Mouse (Mus musculus) liver, adult (tissue): Measurements from ENCODE around the gene Kcnq1.

Experiments
- GATA4 ChIP-seq: IDR thresholded peaks from 2 replicates; pipeline ENCODE4 v1.6.1; 2014; ENCODE audit warnings: mild to moderate bottlenecking, low read length; ENCODE audit not compliant: insufficient replicate concordance

Gene Kcnq1

GRCm38 (mm10) chr7:143408615-143409021 is 302.5 kb downstream of the Kcnq1 start:
- TF ChIP-seq GATA4, result no peak

GRCm38 (mm10) chr7:143412606-143413005 is 306.4 kb downstream of the Kcnq1 start:
- no peak for TF ChIP-seq GATA4

GRCm38 (mm10) chr7:143415070-143415469 is 308.9 kb downstream of the Kcnq1 start:
- no peak for TF ChIP-seq GATA4

GRCm38 (mm10) chr7:143416406-143416805 is 310.2 kb downstream of the Kcnq1 start:
- no peak for TF ChIP-seq GATA4

GRCm38 (mm10) chr7:143417875-143418274 is 311.7 kb downstream of the Kcnq1 start:
- no peak for TF ChIP-seq GATA4

- no peak for TF ChIP-seq GATA4
Observed at GRCm38 (mm10) chr7:143419585-143420160, 313.5 kb downstream of the Kcnq1 start.

GRCm38 (mm10) chr7:143428142-143428813 is 322.1 kb downstream of the Kcnq1 start:
- no peak for TF ChIP-seq GATA4

GRCm38 (mm10) chr7:143428814-143429499 is 322.8 kb downstream of the Kcnq1 start:
- no peak for TF ChIP-seq GATA4

GRCm38 (mm10) chr7:143432631-143433030 is 326.5 kb downstream of the Kcnq1 start:
- no peak for TF ChIP-seq GATA4

- no peak for TF ChIP-seq GATA4
Observed at GRCm38 (mm10) chr7:143433331-143433730, 327.2 kb downstream of the Kcnq1 start.

- TF ChIP-seq GATA4, result no peak
Observed at GRCm38 (mm10) chr7:143437231-143437893, 331.2 kb downstream of the Kcnq1 start.

GRCm38 (mm10) chr7:143437894-143438581 is 331.9 kb downstream of the Kcnq1 start:
- no peak for TF ChIP-seq GATA4

GRCm38 (mm10) chr7:143438965-143439364 is 332.8 kb downstream of the Kcnq1 start:
- no peak for TF ChIP-seq GATA4

- no peak for TF ChIP-seq GATA4
Observed at GRCm38 (mm10) chr7:143444580-143444954, 338.4 kb downstream of the Kcnq1 start.

GRCm38 (mm10) chr7:143444955-143445648 is 338.9 kb downstream of the Kcnq1 start:
- no peak for TF ChIP-seq GATA4
